Mouse (Mus musculus): Measurements from ENCODE around the gene Fgf22.

- no peak for TF ChIP-seq CTCF (IDR thresholded peaks at IDR 0.05; ENCODE audit: low read depth)
- no peak for TF ChIP-seq EP300 (IDR thresholded peaks at IDR 0.05; ENCODE audit: low read depth)
Observed at GRCm38 (mm10) chr10:79781139-79781538, 26.3 kb downstream of the Fgf22 start.

Measured in liver, postnatal 0 days (tissue).